Mouse (Mus musculus) A20 (cell line): ENCODE results near the gene Cmip.
A peak's percentile ranks its signal among the peaks of the same experiment; 100 is the strongest.

Experiments used
- DNase-seq: peaks from one replicate; pipeline ENCODE4 v3.0.0-alpha.2; 2011; ENCODE audit warnings: low read depth, low spot score

The Cmip gene

DNA sequence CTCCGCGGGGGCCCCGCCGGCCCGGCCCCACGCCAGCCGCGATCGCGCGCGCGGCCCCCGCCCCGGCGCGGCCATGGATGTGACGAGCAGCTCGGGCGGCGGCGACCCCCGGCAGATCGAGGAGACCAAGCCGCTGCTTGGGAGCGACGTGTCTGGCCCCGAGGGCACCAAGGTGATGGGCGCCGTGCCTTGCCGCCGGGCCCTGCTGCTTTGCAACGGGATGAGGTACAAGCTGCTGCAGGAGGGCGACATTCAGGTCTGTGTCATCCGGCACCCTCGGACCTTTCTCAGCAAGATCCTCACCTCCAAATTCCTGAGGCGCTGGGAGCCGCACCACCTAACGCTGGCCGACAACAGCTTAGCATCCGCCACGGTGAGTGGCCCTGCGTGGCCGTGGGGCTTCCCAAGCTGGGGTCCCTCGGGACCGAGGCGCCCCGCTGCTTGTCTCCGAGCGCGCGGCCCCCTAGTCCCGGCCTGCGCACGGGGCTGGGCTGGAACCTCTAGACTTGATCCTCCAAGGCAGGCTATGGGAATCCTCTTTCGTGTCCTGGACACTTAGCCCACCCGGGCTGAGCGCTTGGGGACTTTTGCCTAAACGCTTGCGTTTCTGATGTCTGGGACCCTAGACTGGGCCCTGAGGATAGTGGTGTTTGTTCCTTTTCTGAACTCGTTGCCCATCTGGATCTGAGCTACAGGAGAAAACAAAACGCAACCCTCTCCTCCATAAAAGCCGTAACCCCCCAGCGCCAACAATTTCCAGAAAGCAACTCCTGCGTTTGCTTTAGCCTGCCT, at the start of gene Cmip:
Gene Cmip, plus strand, starts transcription at position 36 of the 792 bp plus-strand sequence.
- DNase-seq: peak; percentile 72

DNA sequence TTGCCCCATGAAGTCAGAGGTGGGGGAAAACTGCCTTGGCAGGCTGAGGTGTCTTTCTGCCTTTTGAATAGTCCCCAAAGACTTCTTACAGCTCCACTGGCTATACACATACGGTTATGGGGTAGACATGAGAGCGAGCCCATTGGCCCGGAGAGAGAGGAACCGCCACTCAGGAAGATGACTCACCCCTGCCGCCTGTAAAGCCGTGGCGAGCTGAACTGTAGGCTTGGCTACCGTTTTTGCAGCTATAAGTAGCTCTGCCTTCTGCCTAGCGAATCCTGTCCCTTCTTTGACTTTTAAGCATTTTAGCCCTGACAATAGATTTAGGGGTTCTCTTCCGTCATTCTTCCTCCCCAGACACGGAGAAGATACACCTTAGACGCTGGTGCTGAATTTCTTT, 47.7 kb upstream of the Cmip start:
- DNase-seq: peak; percentile 80

DNA sequence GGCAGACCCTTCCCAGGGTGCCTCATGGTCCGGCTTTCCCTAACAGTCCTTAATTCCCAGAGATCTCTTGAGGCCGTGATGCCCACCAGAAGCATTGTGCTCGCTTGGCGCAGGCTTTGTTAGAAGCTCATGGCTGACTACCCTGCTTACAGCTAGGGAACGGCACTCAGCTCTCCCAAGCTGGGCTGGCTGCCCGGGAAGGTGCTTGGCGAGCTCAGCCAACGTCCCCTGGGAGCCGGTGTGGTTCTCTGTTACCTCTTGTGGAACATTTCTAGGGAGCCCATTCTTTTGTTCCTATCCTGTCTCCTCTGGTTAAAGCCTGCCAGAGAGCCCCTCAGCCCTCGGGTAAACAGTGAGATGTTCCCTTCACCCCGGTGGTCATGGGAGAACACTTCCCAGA, 44.8 kb upstream of the Cmip start:
- DNase-seq: no peak

DNA sequence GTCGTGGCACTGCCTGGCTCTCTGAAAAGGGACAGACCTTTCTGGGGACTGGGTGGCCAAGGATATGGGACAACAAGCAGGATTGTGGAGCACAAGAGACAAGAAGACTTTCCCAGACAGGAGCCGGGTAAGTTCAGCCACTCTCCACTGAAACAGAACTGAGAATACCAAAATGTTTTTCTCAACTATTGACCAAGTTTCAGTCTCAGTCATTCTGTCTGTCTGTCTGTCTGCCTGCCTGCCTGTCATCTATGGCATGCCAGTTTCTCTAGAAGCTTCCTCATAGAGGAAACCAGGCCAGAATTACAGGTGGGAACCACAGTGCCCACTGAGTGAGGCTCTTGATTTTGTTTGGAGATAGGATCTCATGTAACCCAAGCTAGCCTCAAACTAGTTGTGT, 39.1 kb upstream of the Cmip start:
- peak; percentile 19 for DNase-seq

DNA sequence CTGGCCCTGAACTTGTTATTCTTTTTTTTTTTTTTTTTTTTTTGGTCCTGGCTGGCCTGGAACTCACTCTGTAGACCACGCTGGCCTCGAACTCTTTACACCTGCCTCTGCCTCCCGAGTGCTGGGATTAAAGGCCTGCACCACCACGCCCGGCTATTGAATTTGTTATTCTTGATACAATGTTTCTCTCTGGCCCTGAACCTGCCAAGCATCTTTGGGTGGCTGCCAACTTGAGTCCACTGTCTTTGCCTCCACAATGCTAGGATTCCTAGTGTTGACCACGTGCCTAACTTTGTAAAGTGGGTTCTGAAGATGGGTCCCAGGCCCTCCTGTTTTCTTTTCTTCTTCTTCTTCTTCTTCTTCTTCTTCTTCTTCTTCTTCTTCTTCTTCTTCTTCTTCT, 34.5 kb upstream of the Cmip start:
- no peak for DNase-seq

DNA sequence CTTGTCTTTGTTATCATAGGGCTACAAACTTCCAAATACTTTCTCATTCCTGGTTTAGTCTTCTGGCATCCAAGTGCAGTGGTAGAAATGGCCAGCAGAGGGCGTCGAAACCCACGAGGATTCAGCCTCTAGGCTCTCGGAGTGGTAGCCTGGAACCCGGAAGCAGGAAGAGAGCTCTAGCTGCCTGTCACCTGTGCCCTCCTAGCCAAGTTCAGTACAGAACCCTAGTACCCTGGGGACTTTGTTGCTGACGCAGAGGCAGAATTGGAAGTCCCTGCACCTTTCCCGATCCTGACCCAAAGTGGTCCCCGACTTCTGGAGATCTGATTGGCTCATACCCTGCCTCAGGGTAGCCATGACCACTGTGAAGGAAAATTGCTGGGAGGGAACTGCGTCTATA, 32.2 kb upstream of the Cmip start:
- peak; percentile 86 for DNase-seq

DNA sequence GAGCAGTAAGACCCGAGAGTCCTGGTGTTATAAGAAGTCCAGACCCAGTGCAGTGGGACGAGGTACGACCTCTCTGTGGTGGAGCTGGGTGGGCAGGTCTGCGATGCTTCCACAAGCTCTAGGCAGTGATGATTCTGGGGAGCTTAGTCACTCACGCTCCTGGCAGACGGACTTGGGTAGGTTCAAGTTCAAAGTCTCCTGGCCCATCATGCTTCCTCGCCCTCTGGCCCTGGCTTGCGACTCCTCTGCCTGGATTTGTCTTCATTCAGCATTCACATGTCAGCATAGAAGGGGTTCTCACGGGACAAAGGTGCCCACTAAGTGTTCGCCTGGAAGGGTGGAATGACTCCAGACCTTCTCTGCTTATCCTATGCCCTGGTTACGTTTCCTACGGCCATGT, 30.6 kb upstream of the Cmip start:
- DNase-seq: no peak

DNA sequence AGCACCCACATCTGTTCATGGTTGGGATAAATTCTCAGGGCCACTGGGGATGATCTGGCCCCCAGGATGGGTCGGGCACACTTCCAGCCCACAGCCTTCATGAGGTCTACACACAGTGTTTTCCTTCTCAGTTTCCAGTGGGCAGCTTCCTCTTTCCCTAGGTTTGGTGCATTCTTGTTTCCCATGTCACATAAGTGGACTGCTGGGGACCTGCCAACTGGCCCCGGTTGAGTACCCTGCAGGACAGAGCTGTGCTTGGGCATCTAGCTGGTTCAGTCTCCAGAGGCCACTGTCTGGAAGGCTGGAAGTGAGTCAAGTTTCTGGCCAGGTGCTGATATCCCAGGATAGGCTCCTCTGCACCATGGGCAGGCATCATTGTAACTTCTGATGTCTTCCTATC, 29.5 kb upstream of the Cmip start:
- DNase-seq: no peak

DNA sequence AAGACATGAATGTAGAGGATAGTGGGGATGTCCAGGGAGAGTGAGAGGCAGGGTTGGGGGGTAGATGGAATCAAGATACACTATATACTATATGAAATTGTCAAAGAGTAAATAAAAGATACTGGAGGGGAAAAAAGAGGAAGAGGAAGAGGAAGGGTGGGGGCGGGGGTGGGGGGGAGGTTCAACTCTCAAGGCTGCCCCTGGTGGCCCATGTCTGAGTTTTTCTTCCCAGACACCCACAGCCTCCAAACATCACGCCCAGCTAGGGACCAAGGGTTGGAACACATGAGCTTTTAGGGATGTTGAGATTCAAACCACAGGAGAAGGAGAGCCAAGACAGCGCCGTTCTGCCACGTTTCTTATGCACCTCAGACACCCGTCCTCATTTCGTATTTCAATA, 23.7 kb upstream of the Cmip start:
- DNase-seq: peak; percentile 43

DNA sequence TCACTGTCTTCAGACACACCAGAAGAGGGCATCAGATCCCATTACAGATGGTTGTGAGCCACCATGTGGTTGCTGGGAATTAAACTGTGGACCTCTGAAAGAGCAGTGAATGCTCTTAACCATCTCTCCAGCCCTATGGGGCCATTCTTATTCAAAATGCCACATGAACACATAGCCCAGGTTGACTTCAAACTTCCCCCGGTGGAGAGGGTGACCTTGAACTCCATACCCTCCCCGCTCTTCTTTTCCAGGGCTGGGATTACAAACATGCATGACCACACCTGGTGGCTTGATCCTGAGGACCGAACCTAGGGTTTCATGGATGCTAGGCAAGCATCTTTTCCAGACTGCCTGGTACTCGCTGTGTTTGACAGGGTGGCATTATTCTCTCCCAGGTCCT, 20.3 kb upstream of the Cmip start:
- DNase-seq: no peak

DNA sequence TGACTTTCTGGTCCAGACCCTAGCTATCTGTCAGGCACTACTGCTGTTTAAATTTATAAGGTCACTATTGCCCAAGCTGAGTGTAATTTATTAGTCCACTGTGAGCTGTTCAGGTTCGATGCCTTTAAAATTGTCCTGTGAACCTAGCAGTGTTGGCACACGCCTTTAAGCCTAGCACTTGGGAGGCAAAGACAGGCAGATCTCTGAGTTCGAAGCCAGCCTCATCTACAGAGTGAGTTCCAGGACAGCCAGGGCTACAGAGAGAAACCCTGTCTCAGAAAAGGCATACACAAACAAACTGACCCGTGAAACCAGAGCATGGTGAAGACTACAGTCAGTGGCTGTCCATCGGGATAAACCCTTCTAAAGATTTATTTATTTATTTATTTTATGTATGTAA, 16.5 kb upstream of the Cmip start:
- DNase-seq: no peak

DNA sequence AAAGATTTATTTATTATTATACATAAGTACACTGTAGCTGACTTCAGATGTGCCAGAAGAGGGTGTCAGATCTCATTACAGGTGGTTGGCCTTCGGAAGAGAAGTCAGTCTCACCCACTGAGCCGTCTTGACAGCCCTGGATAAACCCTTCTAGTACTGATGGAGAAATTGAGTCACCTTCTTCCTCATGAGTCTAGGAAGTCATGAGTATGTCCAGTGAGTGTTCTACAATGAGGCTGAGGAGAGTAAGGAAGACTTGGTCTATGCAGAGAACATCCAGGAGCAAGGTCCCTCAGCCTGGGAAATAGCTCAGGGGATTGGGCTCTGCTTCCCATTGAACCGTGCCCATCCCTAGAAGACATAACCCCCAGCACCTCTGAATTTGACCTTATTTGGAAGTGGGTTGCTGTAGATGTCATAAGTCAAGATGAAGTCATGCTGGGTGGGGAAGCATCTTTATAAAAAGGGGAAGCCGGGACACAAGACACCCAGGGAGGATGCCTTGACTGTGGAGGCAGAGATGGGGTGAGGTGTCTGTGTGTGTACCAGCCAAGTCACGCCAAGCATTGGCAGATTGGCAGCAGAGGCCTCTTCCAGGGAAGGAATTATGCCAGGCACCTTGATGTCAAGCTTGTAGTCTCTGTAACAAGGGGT, 15.9 kb upstream of the Cmip start:
- DNase-seq: no peak

DNA sequence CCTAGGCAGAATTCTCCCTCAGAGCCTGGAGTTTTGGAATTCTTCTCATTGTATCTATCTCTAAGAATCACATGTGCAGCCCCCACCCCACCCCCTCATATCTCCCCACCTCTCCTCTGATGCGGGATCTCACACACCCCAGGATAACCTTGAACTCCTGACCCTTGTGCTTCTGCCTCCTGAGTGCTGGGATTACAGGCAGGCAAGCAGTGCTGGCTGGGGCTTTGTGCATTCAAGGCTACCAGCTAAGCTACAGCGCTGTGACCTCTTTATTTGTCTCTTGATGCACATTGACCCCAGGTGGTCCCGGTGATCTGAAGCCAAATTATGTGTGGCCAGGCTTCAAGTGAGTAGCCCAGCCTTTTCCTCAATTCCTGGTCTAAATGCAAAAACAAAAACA, 15.0 kb upstream of the Cmip start:
- DNase-seq: no peak

DNA sequence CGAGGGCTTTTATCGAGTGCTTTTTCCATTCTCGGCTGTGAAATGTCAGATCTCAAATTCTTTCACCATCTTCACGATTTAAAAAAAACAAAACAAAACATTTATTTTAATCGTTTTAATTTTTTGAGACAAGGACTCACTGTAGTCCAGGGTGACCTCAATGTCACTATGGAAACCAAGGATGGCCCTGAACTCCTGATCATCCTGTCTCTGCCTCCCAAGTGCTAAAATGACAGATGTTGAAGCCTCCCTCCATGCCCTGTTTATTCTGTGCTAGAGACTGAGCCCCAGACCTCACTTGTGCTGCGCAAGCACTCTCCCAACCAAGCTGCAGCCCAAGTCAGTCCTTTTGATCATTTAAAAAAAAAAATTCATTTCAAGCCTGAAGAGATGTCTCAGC, 14.6 kb upstream of the Cmip start:
- no peak for DNase-seq

DNA sequence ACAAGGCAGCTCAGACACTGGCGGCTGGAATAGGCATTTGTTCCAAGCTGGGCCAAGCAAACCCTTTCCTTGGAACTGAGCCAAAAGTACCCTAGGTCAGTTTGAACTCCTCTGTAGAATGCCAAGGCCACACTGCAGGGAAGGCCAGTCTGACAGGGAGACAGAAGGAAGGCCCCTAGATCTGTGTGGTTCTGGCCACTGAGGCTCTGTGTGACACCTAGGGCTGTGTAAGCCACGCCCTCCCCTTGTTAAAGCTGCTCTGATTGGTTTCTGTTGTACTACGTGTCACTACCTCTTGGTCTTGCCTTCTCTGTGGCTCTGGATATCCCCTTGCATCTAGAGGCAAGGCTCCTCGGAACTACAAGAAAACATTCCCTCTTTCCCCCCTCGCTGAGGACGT, 12.3 kb upstream of the Cmip start:
- peak; percentile 26 for DNase-seq

DNA sequence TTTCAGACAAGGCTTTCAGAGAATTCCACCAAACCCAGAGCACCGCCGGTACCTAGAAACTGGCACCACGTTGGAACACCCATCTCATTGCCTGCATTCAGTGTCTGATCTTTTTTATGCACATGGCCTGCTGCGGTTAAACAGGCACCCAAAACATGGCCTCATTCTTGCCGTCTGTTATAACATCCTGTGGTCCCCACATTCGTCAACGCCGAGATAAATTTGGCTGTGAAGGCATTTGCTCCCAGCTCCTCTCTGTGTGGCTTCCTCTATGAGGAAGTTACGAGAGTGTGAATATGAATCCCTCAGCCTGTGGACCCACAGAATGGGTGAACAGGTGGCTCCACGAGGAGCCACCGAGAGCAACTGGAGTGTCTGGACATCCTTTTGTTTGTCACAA, 8.5 kb upstream of the Cmip start:
- DNase-seq: no peak

DNA sequence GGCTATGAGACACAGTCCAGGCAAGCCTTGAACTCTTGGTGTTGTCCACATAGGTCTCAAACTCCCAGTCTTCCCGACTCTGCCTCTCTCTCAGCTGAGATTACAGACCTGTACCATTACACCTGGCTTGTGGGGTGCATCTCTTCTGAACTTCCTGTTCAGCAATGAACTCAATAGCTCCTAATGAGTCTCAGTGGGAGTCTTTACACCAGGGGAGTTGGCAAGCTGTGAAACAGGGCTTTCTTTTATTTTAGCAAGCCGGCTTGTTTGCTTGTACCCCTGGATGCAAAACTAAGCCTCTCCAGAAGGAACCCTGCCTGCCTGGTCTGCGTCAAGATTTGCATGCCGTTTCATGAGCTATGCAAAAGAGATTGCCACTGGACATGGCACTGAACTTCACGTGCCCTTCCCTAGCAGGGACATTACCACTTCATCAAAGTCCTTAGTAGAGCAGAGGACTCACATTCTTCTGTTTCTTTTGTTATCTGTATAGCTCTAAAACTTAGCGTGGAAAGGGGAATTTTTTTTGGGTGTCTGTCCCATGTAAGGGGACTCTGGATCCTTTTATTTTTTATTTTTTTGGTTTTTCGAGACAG, 5.7 kb upstream of the Cmip start:
- peak; percentile 68 for DNase-seq

DNA sequence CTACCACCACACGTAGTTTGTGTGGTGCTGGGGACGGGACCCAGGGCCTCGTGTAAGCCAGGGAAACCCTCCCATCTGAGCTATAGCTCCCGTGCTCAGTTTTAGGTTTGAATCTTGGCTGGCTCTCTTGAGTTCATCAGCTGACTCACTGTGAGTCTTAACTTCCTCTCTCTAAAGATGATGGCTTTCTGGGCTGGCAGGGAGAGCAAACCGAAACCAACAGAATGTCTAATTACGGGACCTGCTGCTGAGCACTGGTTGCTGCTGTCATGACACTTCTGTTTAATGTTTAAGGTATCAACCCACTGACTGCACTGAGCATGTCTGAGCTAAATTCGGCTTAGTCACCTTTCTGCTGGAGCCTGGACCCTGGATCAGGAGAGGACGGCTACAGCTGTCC, 4.2 kb upstream of the Cmip start:
- DNase-seq: peak; percentile 87

DNA sequence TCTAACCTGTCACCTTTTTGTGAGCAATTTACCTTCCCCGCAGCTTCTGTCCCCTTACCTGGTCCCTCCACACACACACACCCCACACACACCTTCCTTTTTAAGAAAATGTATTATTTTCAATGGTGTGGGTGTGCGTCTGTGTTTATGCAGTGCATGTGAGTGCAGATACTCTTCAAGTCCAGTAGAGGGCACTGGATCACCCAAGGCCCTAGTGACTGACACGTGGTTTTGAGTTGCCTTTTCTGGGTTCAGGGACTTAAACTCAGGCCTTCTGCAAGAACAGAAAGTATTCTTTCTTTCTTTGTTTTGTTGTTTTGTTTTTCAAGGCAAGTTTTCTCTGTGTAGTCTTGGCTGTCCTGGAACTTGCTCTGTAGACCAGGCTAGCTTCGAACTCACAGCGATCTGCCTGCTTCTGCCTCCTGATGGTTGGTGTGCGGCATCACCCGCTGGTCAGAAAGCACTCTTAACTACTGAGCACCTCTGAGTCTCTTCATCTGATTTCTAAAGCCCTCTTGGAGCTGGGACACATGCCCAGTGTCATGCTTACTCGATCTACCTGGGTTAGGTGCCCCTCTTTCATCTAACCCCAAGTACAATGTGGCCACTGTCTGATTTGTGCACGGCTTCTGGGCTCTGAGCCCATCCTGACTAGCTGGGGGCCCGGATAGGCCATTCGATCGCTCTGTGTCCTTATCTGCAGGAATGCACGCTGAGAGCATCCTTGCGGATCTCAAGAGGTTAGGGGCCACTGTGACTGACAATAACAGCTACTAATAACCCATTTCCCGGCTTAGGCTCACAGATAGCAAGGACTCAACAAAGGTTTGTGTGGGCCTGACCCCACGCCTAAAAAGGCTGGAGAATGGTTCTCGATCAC, 3.2 kb upstream of the Cmip start:
- peak; percentile 40 for DNase-seq

DNA sequence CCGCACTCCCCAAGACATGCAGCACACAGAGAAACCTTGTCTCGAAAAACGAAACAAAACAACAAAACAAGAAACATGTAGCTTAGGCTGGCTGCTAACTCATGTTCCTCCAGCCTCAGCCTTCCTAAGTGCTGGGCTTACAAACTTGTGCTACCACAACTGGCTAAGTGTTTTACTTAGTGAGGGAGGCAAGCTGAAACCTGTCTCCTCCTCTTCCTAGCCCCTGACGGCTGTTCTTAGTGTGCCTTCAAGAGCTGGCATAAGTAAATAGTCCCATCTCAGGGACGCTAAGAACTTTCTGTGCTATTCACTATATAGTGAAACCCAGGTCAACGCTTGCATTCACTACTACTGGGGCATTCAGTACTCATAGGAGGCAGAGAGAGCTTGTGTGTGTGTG, 2.4 kb upstream of the Cmip start:
- DNase-seq: no peak

DNA sequence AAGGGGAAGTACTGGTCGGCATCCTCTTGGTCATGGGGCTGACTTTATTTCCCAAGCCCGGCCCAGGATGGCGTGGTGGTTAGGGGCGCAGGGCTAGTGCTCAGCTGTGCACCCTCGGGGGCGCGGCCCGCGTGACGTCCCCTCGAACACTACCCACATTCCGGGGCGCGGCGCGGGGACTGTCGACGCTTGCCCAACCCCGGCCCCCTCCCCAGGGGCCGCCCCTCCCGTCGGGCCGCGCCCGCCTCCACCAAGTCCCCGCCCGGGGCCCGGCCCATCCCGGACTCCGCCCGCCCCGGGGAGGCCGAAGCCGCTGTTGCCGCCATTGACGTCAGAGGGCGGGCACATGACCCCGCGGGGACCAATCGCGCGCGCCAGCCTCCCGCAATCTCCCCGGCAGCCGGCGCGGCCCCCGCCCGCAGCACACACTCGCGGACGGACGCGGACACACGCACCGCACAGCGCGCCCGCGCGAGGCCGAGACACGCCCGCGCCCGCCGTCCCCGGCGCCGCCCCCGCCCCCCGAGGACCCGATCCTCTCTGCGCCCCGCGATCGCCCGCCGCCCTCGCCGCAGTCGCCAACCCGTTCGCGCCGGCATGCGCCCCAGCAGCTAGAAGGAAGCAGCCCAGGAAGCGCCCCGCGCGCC, 449 bp upstream of the Cmip start:
- DNase-seq: peak; percentile 92
